Mouse (Mus musculus): Measurements from ENCODE around the gene Gm49486. TPM values are rescaled to one million over a fixed set of nuclear protein-coding genes. Genes with fewer than 3 reads are reported as not detected.

Gm49486 gene
- polyA plus RNA-seq, 1 experiment from 2014 or later = 0.61 TPM

GRCm38 (mm10) chr15:79271124-79271746 lies 42.0 kb downstream of the Gm49486 start:
- H3K27ac ChIP-seq (ENCODE audit: low read depth, low read length) = no peak overlapping the region
- H3K9me3 ChIP-seq (ENCODE audit: control insufficient read depth, low read length) = no peaks in the 10 kb centered on the region
- H3K9ac ChIP-seq (ENCODE audit: low read depth, low read length) = 0 out of 2 replicates have a peak overlapping the region, but pooled peaks have one; percentile 45
- peak overlapping the region; percentile 29; the same call in 1 of the 2 replicates for H3K4me3 ChIP-seq (ENCODE audit: low read length)
- WGBS = 13% methylated on average over 17 of the region's 17 CpGs
- no peak for ATAC-seq (ENCODE audit: low FRiP score, low TSS enrichment)
- H3K27me3 ChIP-seq (ENCODE audit: control insufficient read depth, insufficient read depth, low read length) = peaks cover 6% of the 10 kb centered on the region
- peak overlapping the region; percentile 74 for H3K4me2 ChIP-seq (replicated peaks; ENCODE audit: low read depth, low read length)
- peaks cover 6% of the 10 kb centered on the region for H3K4me1 ChIP-seq (ENCODE audit: control insufficient read depth, insufficient read depth, low read length)
- H3K36me3 ChIP-seq (ENCODE audit: control insufficient read depth, insufficient read depth, low read length) = no peaks in the 10 kb centered on the region

GRCm38 (mm10) chr15:79273020-79273419 lies 43.8 kb downstream of the Gm49486 start:
- peak; percentile 21; the same call in 1 of the 2 replicates for ATAC-seq (ENCODE audit: low FRiP score, low TSS enrichment)
- no peak overlapping the region for H3K4me2 ChIP-seq (replicated peaks; ENCODE audit: low read depth, low read length)
- H3K36me3 ChIP-seq (ENCODE audit: control insufficient read depth, insufficient read depth, low read length) = no peaks in the 10 kb centered on the region
- no peak overlapping the region for H3K4me3 ChIP-seq (ENCODE audit: low read length)
- 40% methylated on average over 10 of the region's 10 CpGs for WGBS
- no peak overlapping the region for H3K27ac ChIP-seq (ENCODE audit: low read depth, low read length)
- no peaks in the 10 kb centered on the region for H3K9me3 ChIP-seq (ENCODE audit: control insufficient read depth, low read length)
- H3K4me1 ChIP-seq (ENCODE audit: control insufficient read depth, insufficient read depth, low read length) = peaks cover 6% of the 10 kb centered on the region
- H3K27me3 ChIP-seq (ENCODE audit: control insufficient read depth, insufficient read depth, low read length) = peaks cover 6% of the 10 kb centered on the region; the same call in 1 of the 2 replicates
- no peak overlapping the region for H3K9ac ChIP-seq (ENCODE audit: low read depth, low read length)

- Histone ChIP-seq H3K4me2 (replicated peaks; ENCODE audit: low read depth, low read length) (no peak overlapping the region), H3K4me3 (ENCODE audit: low read length) (no peak overlapping the region), H3K4me1 (ENCODE audit: control insufficient read depth, insufficient read depth, low read length) (no peaks in the 10 kb centered on the region), H3K27me3 (ENCODE audit: control insufficient read depth, insufficient read depth, low read length) (no peaks in the 10 kb centered on the region), H3K9me3 (ENCODE audit: control insufficient read depth, low read length) (no peaks in the 10 kb centered on the region), H3K27ac (ENCODE audit: low read depth, low read length) (no peak overlapping the region), H3K9ac (ENCODE audit: low read depth, low read length) (no peak overlapping the region), H3K36me3 (ENCODE audit: control insufficient read depth, insufficient read depth, low read length) (no peaks in the 10 kb centered on the region)
- WGBS = 54% methylated on average over 10 of the region's 10 CpGs
- no peak for ATAC-seq (ENCODE audit: low FRiP score, low TSS enrichment)
These were observed 48.5 kb downstream of the Gm49486 start for GRCm38 (mm10) chr15:79277728-79278127.

GRCm38 (mm10) chr15:79280209-79280608 lies 51.0 kb downstream of the Gm49486 start:
- no peak for ATAC-seq (ENCODE audit: low FRiP score, low TSS enrichment)
- 29% methylated on average over 6 of the region's 6 CpGs for WGBS

GRCm38 (mm10) chr15:79280850-79281249 lies 51.7 kb downstream of the Gm49486 start:
- no peaks in the 10 kb centered on the region for H3K27me3 ChIP-seq (ENCODE audit: control insufficient read depth, insufficient read depth, low read length)
- H3K27ac ChIP-seq (ENCODE audit: low read depth, low read length) = no peak overlapping the region
- no peak for ATAC-seq (ENCODE audit: low FRiP score, low TSS enrichment)
- H3K4me2 ChIP-seq (replicated peaks; ENCODE audit: low read depth, low read length) = no peak overlapping the region
- 0 out of 2 replicates have a peak, but pooled peaks cover 9% of the 10 kb centered on the region for H3K4me1 ChIP-seq (ENCODE audit: control insufficient read depth, insufficient read depth, low read length)
- H3K36me3 ChIP-seq (ENCODE audit: control insufficient read depth, insufficient read depth, low read length) = no peaks in the 10 kb centered on the region
- no peak overlapping the region for H3K4me3 ChIP-seq (ENCODE audit: low read length)
- H3K9me3 ChIP-seq (ENCODE audit: control insufficient read depth, low read length) = no peaks in the 10 kb centered on the region
- no peak overlapping the region for H3K9ac ChIP-seq (ENCODE audit: low read depth, low read length)
- 56% methylated on average over 5 of the region's 5 CpGs for WGBS

More at GRCm38 (mm10) chr15:79280209-79280608, 51.0 kb downstream of the Gm49486 start:
- no peak overlapping the region for H3K4me2 ChIP-seq (replicated peaks; ENCODE audit: low read depth, low read length)
- H3K36me3 ChIP-seq (ENCODE audit: control insufficient read depth, insufficient read depth, low read length) = no peaks in the 10 kb centered on the region
- no peaks in the 10 kb centered on the region for H3K27me3 ChIP-seq (ENCODE audit: control insufficient read depth, insufficient read depth, low read length)
- no peak overlapping the region for H3K27ac ChIP-seq (ENCODE audit: low read depth, low read length)
- no peak overlapping the region for H3K9ac ChIP-seq (ENCODE audit: low read depth, low read length)
- 0 out of 2 replicates have a peak, but pooled peaks cover 4% of the 10 kb centered on the region for H3K4me1 ChIP-seq (ENCODE audit: control insufficient read depth, insufficient read depth, low read length)
- H3K4me3 ChIP-seq (ENCODE audit: low read length) = no peak overlapping the region
- H3K9me3 ChIP-seq (ENCODE audit: control insufficient read depth, low read length) = no peaks in the 10 kb centered on the region

GRCm38 (mm10) chr15:79281389-79281788 lies 52.2 kb downstream of the Gm49486 start:
- Histone ChIP-seq H3K27me3 (ENCODE audit: control insufficient read depth, insufficient read depth, low read length) (no peaks in the 10 kb centered on the region), H3K27ac (ENCODE audit: low read depth, low read length) (no peak overlapping the region), H3K4me2 (replicated peaks; ENCODE audit: low read depth, low read length) (no peak overlapping the region), H3K36me3 (ENCODE audit: control insufficient read depth, insufficient read depth, low read length) (peaks cover under 1% of the 10 kb centered on the region; the same call in 1 of the 2 replicates), H3K4me1 (ENCODE audit: control insufficient read depth, insufficient read depth, low read length) (0 out of 2 replicates have a peak, but pooled peaks cover 9% of the 10 kb centered on the region), H3K9ac (ENCODE audit: low read depth, low read length) (no peak overlapping the region), H3K4me3 (ENCODE audit: low read length) (no peak overlapping the region), H3K9me3 (ENCODE audit: control insufficient read depth, low read length) (no peaks in the 10 kb centered on the region)
- ATAC-seq (ENCODE audit: low FRiP score, low TSS enrichment) = no peak
- 67% methylated on average over 1 of the region's 1 CpGs for WGBS

GRCm38 (mm10) chr15:79282434-79282833 lies 53.2 kb downstream of the Gm49486 start:
- H3K9me3 ChIP-seq (ENCODE audit: control insufficient read depth, low read length) = no peaks in the 10 kb centered on the region
- H3K27me3 ChIP-seq (ENCODE audit: control insufficient read depth, insufficient read depth, low read length) = no peaks in the 10 kb centered on the region
- 79% methylated on average over 5 of the region's 5 CpGs for WGBS
- no peak overlapping the region for H3K27ac ChIP-seq (ENCODE audit: low read depth, low read length)
- ATAC-seq (ENCODE audit: low FRiP score, low TSS enrichment) = no peak
- H3K4me3 ChIP-seq (ENCODE audit: low read length) = no peak overlapping the region
- no peak overlapping the region for H3K4me2 ChIP-seq (replicated peaks; ENCODE audit: low read depth, low read length)
- H3K36me3 ChIP-seq (ENCODE audit: control insufficient read depth, insufficient read depth, low read length) = peaks cover 4% of the 10 kb centered on the region; the same call in 1 of the 2 replicates
- H3K9ac ChIP-seq (ENCODE audit: low read depth, low read length) = no peak overlapping the region
- 0 out of 2 replicates have a peak, but pooled peaks cover 9% of the 10 kb centered on the region for H3K4me1 ChIP-seq (ENCODE audit: control insufficient read depth, insufficient read depth, low read length)

GRCm38 (mm10) chr15:79283371-79283770 lies 54.2 kb downstream of the Gm49486 start:
- H3K4me1 ChIP-seq (ENCODE audit: control insufficient read depth, insufficient read depth, low read length) = 0 out of 2 replicates have a peak, but pooled peaks cover 9% of the 10 kb centered on the region
- ATAC-seq (ENCODE audit: low FRiP score, low TSS enrichment) = no peak
- no peak overlapping the region for H3K9ac ChIP-seq (ENCODE audit: low read depth, low read length)
- peaks cover 4% of the 10 kb centered on the region; the same call in 1 of the 2 replicates for H3K36me3 ChIP-seq (ENCODE audit: control insufficient read depth, insufficient read depth, low read length)
- no peak overlapping the region for H3K4me2 ChIP-seq (replicated peaks; ENCODE audit: low read depth, low read length)
- H3K27ac ChIP-seq (ENCODE audit: low read depth, low read length) = no peak overlapping the region
- H3K27me3 ChIP-seq (ENCODE audit: control insufficient read depth, insufficient read depth, low read length) = no peaks in the 10 kb centered on the region
- no peaks in the 10 kb centered on the region for H3K9me3 ChIP-seq (ENCODE audit: control insufficient read depth, low read length)
- 80% methylated on average over 4 of the region's 4 CpGs for WGBS
- no peak overlapping the region for H3K4me3 ChIP-seq (ENCODE audit: low read length)

- no peaks in the 10 kb centered on the region for H3K27me3 ChIP-seq (ENCODE audit: control insufficient read depth, insufficient read depth, low read length)
- H3K4me2 ChIP-seq (replicated peaks; ENCODE audit: low read depth, low read length) = no peak within 1 kb of the TSS
- peaks cover 9% of the 10 kb centered on the region for H3K36me3 ChIP-seq (ENCODE audit: control insufficient read depth, insufficient read depth, low read length)
- H3K9ac ChIP-seq (ENCODE audit: low read depth, low read length) = no peak within 1 kb of the TSS; the same call in 1 of the 2 replicates
- no peak within 1 kb of the TSS for H3K27ac ChIP-seq (ENCODE audit: low read depth, low read length)
- 0 out of 2 replicates have a peak, but pooled peaks cover 9% of the 10 kb centered on the region for H3K4me1 ChIP-seq (ENCODE audit: control insufficient read depth, insufficient read depth, low read length)
- H3K9me3 ChIP-seq (ENCODE audit: control insufficient read depth, low read length) = no peaks in the 10 kb centered on the region
- no peak within 1 kb of the TSS for H3K4me3 ChIP-seq (ENCODE audit: low read length)
- peak; percentile 80 for ATAC-seq (ENCODE audit: low FRiP score, low TSS enrichment)
- 45% methylated on average over 10 of the region's 10 CpGs for WGBS
These were observed 56.2 kb downstream of the Gm49486 start, which contains the start of gene Baiap2l2 for GRCm38 (mm10) chr15:79285399-79285798. Baiap2l2 (minus strand) TSS chr15:79285537.

Measured in kidney, embryonic 14.5 days (tissue).